Mouse (Mus musculus) layer of hippocampus, postnatal 25 days (tissue): Measurements from ENCODE around the gene Snx8. TPM values are rescaled to one million over a fixed set of nuclear protein-coding genes. Genes with fewer than 3 reads are reported as not detected.
"Not testable (repeated sequence)": the region's sequence is repeated elsewhere in the genome, so short reads cannot be mapped to it uniquely, and the experiment has no call there.

ENCODE experiments used
- DNase-seq, 2 experiments: peaks; one replicate each; pipeline ENCODE4 v3.0.0; 2022; ENCODE audit warnings: mixed read lengths in 2 of 2, low spot score in 1 of 2; ENCODE audit errors: extremely low spot score in 1 of 2
- total RNA-seq, 2 experiments: library from RNA; stranded (reverse); gene quantifications; 2 replicates each; pipeline ENCODE4 v1.2.3; 2021

The Snx8 gene
- total RNA-seq, 2 experiments from 2014 or later: 11.9 to 13.1 TPM

DNA sequence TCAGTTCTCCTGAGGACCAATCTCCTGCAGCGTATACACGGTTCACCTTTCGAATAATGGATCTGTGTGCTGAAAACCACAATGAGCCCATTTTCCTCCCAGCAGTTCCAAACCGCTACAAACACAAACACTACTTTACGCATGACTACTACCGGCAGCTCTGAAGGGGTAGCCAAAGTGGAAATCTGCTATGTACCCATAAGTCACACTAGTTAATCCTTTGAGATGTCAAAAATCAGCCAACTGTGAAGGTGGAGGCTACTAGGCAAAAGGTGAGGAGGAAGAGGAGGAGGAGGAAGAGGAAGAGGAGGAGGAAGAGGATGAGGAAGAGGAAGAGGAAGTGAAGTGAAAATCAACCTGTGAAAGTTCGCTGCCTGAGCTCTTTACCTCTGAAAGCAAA lies 1.8 kb downstream of the Snx8 start:
- DNase-seq: no peak

DNA sequence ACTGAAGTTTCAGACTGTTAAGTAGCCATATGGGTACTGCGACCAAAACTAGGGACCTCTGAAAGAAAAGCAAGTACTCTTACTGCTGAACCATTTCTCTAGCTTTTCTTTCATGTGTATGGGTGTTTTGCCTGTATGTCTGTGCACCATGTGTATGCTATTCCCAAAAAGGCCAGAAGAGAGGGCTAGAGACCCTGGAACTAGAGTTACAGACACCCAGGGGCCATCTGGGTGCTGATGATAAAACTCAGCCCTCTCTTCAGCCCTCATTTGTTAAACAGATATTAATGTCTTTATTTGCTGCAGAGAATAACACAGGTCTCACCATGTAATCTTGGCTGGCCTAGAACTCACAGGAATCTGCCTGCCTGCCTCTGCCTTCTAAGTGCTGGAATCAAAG lies 4.6 kb downstream of the Snx8 start:
- DNase-seq: no peak

DNA sequence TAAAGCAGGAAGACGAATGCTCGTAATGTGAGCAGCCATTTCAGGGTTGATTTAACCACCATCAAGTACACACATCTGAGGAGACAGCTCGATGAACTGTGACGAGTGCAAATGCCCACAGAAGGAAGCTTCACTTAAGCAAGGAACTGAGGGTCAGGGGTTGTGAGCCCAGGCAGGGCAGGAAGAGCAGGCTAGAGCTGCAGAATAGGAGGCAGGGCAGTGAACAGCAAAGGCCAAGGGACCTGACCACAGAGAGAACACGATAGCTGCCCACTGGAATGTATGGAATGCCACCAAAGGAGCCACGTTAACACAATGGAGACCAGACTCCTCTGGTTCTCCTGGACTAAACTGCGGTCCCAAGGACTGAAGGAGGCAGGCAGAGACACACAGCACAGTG lies 5.5 kb downstream of the Snx8 start:
- DNase-seq: no peak

DNA sequence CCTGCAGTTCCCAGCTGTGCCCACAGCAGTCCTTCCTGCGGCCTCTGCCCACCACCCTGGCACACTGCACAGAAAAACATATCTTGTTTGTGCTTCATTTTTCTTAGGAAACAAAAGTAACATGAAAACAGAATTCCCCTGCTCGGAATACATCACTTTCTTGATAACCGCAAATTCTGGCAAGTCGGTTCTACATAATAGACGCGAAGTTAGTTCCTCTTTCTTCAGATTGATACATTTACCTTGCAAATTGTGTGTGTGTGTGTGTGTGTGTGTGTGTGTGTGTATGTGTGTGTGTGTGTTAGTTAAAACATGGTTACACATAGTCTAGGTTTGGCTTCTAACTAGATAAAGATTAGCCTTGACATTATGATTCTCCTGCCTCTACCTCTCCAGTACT lies 6.4 kb downstream of the Snx8 start:
- no peak for DNase-seq

DNA sequence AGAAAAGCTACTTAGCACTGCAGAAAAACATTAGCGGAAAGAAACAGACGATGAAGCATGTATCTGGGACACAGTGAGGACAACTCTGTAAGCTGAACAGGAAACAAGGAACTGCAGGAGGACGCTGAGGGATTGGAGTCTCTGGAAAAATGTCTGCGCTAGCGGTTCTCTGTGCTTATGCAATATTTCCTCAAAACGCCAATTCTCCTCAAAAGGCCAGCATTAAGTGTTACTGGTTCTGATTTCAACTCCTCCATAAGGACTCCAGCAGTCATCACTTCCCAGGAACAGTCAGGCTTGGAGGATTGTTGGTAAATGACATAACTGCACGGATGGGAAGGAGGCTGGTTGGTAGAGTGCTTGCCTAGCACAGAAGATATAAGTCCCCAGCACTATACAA lies 7.9 kb downstream of the Snx8 start:
- no peak for DNase-seq

DNA sequence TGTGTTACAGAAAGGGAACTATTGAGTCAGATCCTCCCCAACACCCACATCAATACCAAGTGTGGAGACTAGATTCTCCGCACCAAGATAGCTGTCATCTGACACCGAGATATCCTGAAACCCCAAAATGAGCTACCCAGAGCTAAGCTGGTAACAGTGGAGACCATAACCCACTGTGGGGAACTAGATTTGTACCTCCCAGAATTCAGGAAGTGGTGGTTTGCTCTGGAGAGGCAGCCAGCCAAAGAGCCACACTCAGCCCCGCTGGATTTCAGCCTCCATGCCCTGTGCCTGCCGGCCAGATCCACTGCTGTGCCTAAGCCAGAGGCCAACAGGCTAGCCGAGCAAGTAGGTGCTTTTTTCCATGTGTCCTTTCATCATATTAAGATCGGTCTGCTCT lies 9.8 kb downstream of the Snx8 start:
- no peak for DNase-seq

DNA sequence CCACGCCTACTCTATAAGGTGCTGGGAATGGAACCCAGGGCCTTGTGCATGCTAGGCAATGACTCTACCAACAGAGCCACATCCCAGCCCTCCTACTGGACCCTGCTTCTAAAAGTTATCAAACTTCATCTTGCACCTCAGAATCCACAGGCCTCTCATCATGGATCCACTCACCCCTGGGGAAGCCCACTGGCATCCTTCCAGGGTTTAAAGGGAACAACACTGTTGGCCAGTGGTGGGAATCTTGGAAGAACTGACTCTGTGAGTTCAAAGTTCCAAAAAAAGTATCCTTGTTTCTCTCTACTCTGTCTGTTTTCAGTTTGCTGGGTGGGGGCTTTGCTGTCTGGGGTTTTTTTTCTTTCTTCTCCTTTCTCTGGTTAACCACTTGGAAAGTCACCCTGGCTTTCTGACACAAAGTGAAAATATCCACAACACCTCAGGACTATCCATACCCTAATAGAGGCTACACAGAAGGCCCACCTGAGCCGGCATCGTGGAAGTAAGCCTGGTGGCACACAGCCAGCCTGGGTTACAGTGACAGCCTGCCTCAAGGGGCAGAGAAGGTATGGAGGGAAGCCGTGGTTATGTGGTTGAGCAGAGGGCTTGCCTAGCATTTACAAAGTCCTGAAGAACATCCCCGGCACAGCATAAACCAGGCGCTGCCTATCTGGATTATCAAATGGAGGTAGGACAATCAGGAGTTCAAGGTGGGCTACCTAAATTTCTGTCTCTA lies 10.8 kb downstream of the Snx8 start:
- DNase-seq: no peak

DNA sequence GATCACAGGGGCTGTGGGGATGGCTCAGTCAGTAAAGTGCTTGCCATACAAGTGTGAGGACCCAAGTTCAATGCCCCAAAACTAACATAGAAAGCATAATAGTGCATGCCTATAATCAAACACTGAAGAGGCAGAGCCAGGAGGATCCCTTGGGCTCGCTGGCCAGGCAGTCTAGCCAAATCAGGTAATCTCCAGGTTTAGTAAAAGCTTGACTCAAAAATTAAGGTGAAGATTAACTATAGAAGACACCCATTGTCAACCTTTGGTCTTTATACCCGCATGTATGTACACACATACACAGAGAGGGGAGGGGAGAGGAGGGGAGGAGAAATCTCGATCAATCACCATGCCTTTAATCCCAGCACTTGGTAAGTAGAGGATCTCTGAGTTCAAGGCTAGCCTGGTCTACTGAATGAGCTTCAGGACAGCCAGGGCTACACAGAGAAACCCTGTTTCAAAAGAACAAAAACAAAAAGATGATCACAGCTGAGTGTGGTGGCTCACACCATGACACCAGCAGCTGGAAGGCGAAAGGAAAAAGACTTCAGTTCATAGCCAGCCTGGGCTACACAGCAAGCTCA lies 13.7 kb downstream of the Snx8 start:
- DNase-seq: no peak

DNA sequence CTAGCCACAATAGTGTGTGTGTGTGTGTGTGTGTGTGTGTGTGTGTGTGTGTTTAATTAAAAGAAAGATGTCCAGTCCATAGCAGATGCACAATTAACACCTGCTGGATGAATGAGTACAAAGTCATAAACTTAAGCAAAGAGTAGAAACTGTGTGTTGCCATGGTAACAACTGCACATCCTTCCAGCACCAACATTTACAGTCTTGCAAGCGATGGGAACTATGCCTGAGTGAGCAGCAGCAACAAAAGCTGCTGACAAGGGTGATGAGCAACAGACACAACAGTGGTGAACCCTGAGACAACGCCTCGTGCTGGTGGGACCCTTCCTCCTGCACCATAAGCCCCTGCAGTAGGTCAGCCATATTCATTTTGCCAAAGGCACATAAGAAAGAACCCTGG lies 14.8 kb downstream of the Snx8 start:
- DNase-seq: no peak

DNA sequence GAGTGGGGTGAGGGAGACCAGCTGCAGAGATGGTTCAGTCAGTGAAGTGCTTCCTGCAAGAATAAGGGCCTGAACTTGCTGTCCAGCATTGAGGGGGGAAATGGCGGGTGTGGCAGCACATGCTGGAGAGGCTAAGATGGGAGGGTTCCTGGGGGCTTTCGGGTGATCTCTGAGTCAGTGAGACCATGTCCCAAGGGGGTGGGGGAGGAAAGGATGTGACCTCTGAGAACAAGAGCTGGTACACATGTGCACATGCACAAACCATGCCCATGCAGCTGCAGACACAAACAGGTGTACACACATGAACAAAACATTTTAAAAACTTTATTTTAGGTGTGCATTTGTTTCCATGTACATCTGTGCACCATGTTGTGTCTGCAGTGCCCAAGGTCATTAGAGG lies 15.4 kb downstream of the Snx8 start:
- no peak for DNase-seq

DNA sequence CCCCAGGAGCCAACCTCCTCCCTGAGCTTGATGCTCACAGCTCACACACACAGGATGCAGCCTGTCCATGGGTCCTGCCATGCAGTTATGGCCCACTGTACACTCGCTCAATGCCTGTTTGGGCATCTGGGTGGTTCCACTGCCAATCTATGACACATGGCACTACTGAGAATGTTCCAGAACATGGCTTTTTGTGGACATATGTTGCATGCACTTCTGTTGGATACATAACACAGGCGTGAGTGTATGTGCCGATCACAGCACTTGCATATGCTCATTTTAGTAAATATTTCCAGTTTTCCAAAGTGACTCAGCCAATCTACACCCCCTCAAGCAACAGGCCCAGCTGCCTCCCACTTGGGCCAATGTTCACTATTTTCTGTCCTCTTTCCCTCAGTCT lies 17.4 kb downstream of the Snx8 start:
- DNase-seq: peak; percentile 17 to 38

DNA sequence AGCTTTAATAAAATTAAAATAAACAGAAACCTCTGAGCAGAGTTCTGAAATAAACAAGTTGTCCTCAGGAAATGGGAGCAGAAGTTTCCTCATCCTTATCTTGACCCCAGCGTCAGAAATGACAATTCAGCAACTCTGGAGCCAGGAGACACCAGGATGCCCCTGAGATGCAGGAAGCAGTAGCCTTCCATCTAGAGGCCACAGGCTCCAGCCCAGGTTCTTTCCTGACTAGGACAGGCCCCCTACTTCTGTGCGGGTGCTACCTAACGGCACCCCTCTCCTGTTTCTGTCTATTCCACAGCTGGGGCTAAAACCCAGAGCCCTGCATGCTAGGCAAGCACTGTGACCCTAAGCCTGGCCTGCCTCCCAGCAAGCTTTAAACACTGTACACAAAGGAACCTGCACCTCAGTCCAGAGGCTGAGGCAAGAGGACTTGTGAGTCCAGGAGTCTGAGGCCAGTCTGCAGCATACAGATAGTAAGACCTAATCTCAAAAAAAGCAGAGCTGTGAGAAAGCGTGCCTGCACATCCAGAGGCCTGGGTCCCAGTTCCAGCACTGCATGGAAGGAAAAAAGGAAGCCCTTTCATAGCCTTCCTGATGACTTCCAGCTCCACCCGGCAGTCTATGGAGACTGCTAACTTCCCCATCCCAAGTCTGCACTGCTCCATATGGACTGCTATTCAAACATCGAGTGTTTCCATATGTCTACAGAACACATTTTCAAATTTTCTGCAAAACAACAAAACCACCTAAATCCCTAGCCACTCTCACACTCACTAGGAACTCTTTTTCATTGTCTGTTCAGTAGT lies 18.4 kb downstream of the Snx8 start:
- DNase-seq: no peak

DNA sequence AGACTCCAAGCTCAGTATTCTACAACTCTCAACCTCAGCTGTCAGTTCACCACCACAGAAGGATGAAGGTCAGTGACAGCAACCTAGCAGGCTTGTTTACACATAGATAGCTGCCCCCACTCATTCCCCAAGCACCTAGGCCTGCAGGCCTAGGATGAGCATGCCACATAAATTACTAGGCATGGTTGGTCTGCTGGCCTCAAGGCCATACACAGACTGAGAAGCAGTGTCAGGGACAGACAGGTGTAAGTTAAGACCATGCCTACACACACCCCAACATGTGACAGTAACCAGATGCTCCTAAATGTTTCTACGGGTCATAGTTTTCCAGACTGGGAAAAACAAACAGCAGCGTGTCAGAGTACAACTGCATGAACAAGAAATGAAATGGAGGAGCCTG lies 19.6 kb downstream of the Snx8 start:
- DNase-seq: no peak

DNA sequence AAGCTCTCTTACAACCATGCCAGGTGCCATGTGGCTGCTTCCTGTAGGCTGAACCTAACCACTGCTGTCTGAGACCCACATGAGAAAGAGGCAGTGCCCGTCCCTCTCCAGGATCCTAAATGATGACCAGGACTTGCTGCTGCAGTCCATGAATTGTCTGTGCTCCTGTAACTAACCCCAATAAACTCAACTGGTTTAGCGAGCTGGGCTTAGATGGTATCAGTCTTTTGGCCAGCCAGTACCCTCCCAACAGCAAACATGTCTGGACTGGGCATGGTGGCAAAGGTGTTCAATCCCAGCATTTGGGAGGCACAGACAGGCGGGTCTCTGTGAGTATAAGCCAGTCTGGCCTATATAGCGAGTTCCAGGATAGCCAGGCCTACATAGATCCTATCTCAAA lies 20.1 kb downstream of the Snx8 start:
- DNase-seq: no peak

DNA sequence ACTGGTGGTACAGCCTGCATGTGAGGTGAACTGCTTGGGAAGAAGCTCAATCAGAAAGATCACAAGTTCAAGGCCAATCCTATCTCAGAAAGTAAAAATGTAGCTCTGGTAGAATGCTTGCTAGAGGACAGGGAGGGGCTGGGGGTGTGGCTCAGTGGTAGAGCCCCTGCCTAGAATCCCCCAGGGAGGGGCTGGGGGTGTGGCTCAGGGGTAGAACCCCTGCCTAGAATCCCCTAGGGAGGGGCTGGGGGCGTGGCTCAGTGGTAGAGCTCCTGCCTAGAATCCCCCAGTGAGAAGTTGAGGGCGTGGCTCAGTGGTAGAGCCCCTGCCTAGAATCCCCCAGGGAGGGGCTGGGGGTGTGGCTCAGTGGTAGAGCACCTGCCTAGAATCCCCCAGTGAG lies 20.9 kb downstream of the Snx8 start:
- DNase-seq: not testable (repeated sequence)

DNA sequence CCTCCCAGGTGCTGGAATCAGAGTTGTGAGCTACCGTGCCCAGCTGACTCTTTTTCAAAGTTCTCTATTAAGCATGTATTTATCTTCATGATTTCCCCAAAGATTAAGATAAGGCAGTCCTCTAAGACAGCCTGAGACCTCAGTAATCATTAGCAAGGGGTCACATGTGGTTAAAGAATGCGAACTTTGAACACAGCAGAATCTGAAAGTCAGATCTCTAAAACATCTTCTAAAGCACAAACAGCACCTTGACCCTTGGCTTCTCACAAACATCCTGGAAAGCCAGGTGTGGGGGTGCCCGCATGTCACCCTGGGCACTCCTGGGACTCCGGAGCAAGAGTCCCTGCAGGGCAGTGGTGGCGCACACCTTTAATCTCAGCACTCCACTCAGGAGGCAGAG lies 24.6 kb downstream of the Snx8 start:
- DNase-seq: no peak

DNA sequence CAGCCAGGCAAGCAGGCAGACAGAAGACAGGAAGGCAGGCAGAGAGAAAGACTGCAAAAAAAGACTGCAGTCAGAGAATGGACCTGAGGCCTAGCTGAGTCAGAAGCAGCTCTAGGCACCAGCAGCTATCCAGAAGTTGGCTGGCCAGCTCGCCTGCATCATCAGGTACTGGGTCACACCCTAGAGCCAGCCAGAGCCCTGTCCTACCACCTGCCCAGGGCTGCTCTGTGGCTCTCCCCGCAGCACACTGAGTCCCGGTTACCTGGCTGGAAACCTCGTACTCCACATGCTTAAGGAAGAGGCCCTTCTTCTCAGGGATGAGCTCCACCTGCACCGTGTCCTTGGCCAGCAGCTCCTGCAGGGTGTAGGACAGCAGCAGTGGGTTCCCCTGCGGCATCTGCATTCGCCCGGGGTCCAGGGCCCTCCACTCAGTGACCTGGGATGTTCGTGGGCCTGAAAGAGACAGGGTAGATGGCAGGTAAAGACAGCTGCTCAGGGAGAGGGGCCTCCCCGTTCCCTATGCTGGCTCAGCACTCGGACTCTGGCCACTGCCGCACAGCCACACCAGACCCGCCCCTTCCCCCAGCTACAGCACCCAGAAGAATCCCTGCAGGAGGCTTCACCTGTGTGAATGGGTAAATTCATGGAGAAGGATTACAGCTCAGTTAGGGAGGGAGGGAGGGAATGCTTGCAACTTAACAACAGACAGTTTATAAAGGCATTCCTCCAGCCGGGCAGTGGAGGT lies 29.0 kb downstream of the Snx8 start:
- DNase-seq: no peak

DNA sequence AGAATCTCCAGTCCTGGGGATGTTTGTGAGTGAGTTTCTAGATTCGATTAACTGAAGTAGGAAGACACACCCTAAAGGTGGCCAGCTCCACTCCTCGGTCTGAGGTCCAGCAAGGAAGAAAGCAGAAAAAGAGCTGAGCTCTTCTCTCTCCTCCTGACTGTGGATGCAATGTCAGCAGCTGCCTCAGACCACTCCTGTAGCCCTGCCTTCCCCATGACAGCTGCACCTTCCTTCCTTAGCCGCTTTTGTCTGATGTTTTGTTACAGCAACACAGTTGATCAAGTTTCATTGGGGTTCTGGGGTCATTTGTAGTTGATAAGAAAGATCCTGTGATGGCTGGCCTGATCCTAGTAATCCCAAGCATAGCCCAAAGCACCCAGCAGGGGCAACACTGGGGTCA lies 31.6 kb downstream of the Snx8 start:
- no peak for DNase-seq

DNA sequence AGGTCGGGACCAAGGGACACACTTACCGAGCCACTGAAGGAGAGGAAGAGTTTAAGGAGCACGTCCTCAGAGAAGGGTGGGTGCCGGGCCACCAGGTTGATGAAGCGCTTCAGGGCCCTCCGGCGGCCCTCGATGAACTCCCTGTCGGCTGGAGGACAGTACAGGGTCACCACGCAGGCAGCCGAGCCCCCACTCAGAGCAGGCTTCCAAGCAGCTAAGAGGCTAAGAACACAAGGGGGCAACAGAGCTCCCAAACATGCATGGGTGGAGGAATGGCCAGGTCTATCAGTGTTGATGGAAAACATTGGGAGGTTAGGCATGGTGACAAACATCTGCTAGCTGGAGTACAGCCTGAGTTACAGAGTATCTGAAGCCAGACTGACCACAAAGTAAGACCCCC lies 33.1 kb downstream of the Snx8 start:
- DNase-seq: no peak

DNA sequence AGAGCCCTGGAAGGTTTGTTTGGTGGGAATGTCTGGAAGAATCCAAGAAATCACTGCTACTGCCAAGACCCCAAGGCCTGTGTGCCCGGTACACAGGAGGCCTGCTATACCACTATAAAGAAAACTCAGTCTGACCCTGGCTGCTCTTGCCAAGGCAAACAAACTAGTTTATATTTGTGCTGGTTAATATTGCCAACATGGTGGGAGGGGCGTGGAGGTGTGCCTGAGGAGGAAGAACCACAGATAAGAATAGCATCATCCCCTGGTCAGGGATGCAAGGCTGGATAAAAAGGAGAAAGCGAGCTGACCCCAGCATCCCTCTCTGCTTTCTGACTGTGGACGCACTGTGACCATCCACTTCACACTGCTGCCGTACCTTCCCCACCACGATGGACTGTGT lies 36.7 kb downstream of the Snx8 start:
- DNase-seq: no peak
